Mouse (Mus musculus) CH12.LX (cell line): ENCODE results near the gene Pan3. TPM values are rescaled to one million over a fixed set of nuclear protein-coding genes. Genes with fewer than 3 reads are reported as not detected.

Source experiments
- DNase-seq: peaks from one replicate; pipeline ENCODE4 v3.0.0-alpha.2; 2013; ENCODE audit errors: extremely low read depth
- H3K27ac ChIP-seq: 2 replicates; pipeline ENCODE4 v1.5.1; 2012; ENCODE audit warnings: low read depth, mild to moderate bottlenecking, control low read depth, moderate library complexity; ENCODE audit not compliant: insufficient read depth
- H3K27me3 ChIP-seq: replicated peaks from 2 replicates; pipeline ENCODE3; 2012; ENCODE audit warnings: inconsistent platforms
- H3K36me3 ChIP-seq, 2 experiments: replicated peaks in 1 of 2; 2 replicates each; pipeline versions ENCODE3 to v1.6.1; 2012; ENCODE audit warnings: inconsistent platforms in 1 of 2, low read length in 1 of 2, mild to moderate bottlenecking in 1 of 2, mixed read lengths in 1 of 2, moderate library complexity in 1 of 2; ENCODE audit not compliant: control insufficient read depth in 1 of 2, insufficient read depth in 1 of 2
- H3K4me1 ChIP-seq, 2 experiments: 2 replicates each; pipeline ENCODE4 v1.6.1; 2012; ENCODE audit warnings: inconsistent platforms in 1 of 2, moderate library complexity in 1 of 2; ENCODE audit not compliant: insufficient read depth in 2 of 2, control insufficient read depth in 1 of 2
- H3K4me2 ChIP-seq: 2 replicates; pipeline ENCODE4 v1.6.1; 2012; ENCODE audit warnings: low read depth, mild to moderate bottlenecking, control low read depth; ENCODE audit not compliant: poor library complexity, insufficient read depth, severe bottlenecking
- H3K4me3 ChIP-seq, 3 experiments: fragments of 150-350 bp in 1 of 3; sonication (generic) in 1 of 3; replicated peaks in 1 of 3; 2 replicates each; pipeline versions ENCODE3 to v1.5.1; 2011 to 2012; ENCODE audit warnings: low read depth in 2 of 3, low read length in 2 of 3, mild to moderate bottlenecking in 2 of 3, moderate library complexity in 2 of 3, control low read depth in 1 of 3, improper control_type of control experiment in 1 of 3, inconsistent platforms in 1 of 3, mixed read lengths in 1 of 3; ENCODE audit not compliant: poor library complexity in 1 of 3
- H3K79me2 ChIP-seq: replicated peaks from 2 replicates; pipeline ENCODE4 v1.6.1; 2012; ENCODE audit warnings: mild to moderate bottlenecking, moderate library complexity; ENCODE audit not compliant: control insufficient read depth, poor library complexity, insufficient read depth, severe bottlenecking; ENCODE audit errors: extremely low read depth
- H3K9ac ChIP-seq: 2 replicates; pipeline ENCODE4 v1.6.1; 2012; ENCODE audit warnings: low read depth, mild to moderate bottlenecking, control low read depth, moderate library complexity; ENCODE audit not compliant: insufficient read depth
- H3K9me3 ChIP-seq: replicated peaks from 2 replicates; pipeline ENCODE3; 2012; ENCODE audit warnings: low read length, inconsistent platforms, mixed read lengths
- CHD1 ChIP-seq: IDR thresholded peaks from 2 replicates; pipeline ENCODE4 v1.6.1; 2012; ENCODE audit warnings: low read depth, low read length, improper control_type of control experiment, inconsistent platforms
- CHD2 ChIP-seq: IDR thresholded peaks from 2 replicates; pipeline ENCODE4 v1.6.1; 2011; ENCODE audit warnings: low read length, improper control_type of control experiment
- ELF1 ChIP-seq: IDR thresholded peaks from 2 replicates; pipeline ENCODE4 v1.6.1; 2014; ENCODE audit warnings: low read depth, mild to moderate bottlenecking, inconsistent platforms, low read length, improper control_type of control experiment
- EP300 ChIP-seq: IDR thresholded peaks from 2 replicates; pipeline ENCODE4 v1.6.1; 2011; ENCODE audit warnings: low read length, improper control_type of control experiment
- GABPA ChIP-seq: IDR thresholded peaks from 2 replicates; pipeline ENCODE4 v1.6.1; 2012; ENCODE audit warnings: low read depth, low read length, improper control_type of control experiment, inconsistent platforms; ENCODE audit not compliant: insufficient replicate concordance
- HCFC1 ChIP-seq: IDR thresholded peaks from 2 replicates; pipeline ENCODE4 v1.6.1; 2012; ENCODE audit warnings: low read depth, mild to moderate bottlenecking, inconsistent platforms, low read length, improper control_type of control experiment
- JUND ChIP-seq: conservative IDR thresholded peaks from 2 replicates; pipeline ENCODE4 v1.6.1; 2011; ENCODE audit warnings: low read depth, low read length, improper control_type of control experiment
- KAT2A ChIP-seq: IDR thresholded peaks from 2 replicates; pipeline ENCODE4 v1.6.1; 2012; ENCODE audit warnings: low read length, improper control_type of control experiment, inconsistent platforms; ENCODE audit not compliant: insufficient replicate concordance
- MAFK ChIP-seq: IDR thresholded peaks from 2 replicates; pipeline ENCODE4 v1.6.1; 2011; ENCODE audit warnings: low read length, improper control_type of control experiment; ENCODE audit not compliant: insufficient replicate concordance
- MAZ ChIP-seq: IDR thresholded peaks from 2 replicates; pipeline ENCODE4 v1.6.1; 2012; ENCODE audit warnings: low read depth, mild to moderate bottlenecking, inconsistent platforms, low read length, improper control_type of control experiment, moderate library complexity
- MEF2A ChIP-seq: IDR thresholded peaks from 2 replicates; pipeline ENCODE4 v1.6.1; 2014; ENCODE audit warnings: low read depth, mild to moderate bottlenecking, inconsistent platforms, low read length, improper control_type of control experiment, borderline replicate concordance
- MYC ChIP-seq: IDR thresholded peaks from 2 replicates; pipeline ENCODE4 v1.6.1; 2011; ENCODE audit warnings: low read depth, mild to moderate bottlenecking, improper control_type of control experiment, low read length
- NELFE ChIP-seq: IDR thresholded peaks from 2 replicates; pipeline ENCODE4 v1.6.1; 2011; ENCODE audit warnings: low read depth, low read length, improper control_type of control experiment
- NRF1 ChIP-seq: IDR thresholded peaks from 2 replicates; pipeline ENCODE4 v1.6.1; 2014; ENCODE audit warnings: low read depth, mild to moderate bottlenecking, inconsistent platforms, low read length, improper control_type of control experiment, moderate library complexity
- PAX5 ChIP-seq: IDR thresholded peaks from 2 replicates; pipeline ENCODE4 v1.6.1; 2012; ENCODE audit warnings: low read length, inconsistent platforms, mixed read lengths
- POLR2A ChIP-seq: IDR thresholded peaks from 2 replicates; pipeline ENCODE4 v1.6.1; 2011; ENCODE audit warnings: low read depth, mild to moderate bottlenecking, improper control_type of control experiment, low read length
- RCOR1 ChIP-seq: conservative IDR thresholded peaks from 2 replicates; pipeline ENCODE4 v1.6.1; 2012; ENCODE audit warnings: low read depth, mild to moderate bottlenecking, inconsistent platforms, low read length, improper control_type of control experiment
- SMC3 ChIP-seq: IDR thresholded peaks from 2 replicates; pipeline ENCODE4 v1.6.1; 2011; ENCODE audit warnings: low read depth, low read length, improper control_type of control experiment
- TBP ChIP-seq: conservative IDR thresholded peaks from 2 replicates; pipeline ENCODE4 v1.6.1; 2011; ENCODE audit warnings: low read depth, low read length, improper control_type of control experiment
- ZMIZ1 ChIP-seq: IDR thresholded peaks from 2 replicates; pipeline ENCODE4 v1.6.1; 2012; ENCODE audit warnings: low read depth, mild to moderate bottlenecking, inconsistent platforms, low read length, improper control_type of control experiment
- dilution Hi-C: fragments of 300-500 bp; cut with MboI; formaldehyde crosslinking; loops from 2 replicates; pipeline ENCODE4 v1.14.3; 2020; ENCODE audit warnings: low sequenced_read_pairs; ENCODE audit not compliant: extremely low pct_unique_long_range_greater_than_20kb, extremely low pct_ligation_motif_present
- in situ Hi-C: fragments of 300-500 bp; cut with MboI; formaldehyde crosslinking; loops from 3 replicates; pipeline ENCODE4 v1.14.3; 2019; ENCODE audit warnings: low sequenced_read_pairs, low pct_ligation_motif_present, low pct_unique_long_range_greater_than_20kb, mixed read lengths
- polyA plus RNA-seq: library from polyadenylated mRNA; unstranded; fragments of >175 nt; gene quantifications from 2 replicates; pipeline ENCODE4 v1.2.1, GENCODE M21; 2012; ENCODE audit warnings: low read depth; ENCODE audit not compliant: insufficient read length
- total RNA-seq, 2 experiments: library from RNA; depleted of rRNA; stranded (reverse); fragments of 300-350 nt in 1 of 2; fragments of >200 nt in 1 of 2; gene quantifications; 2 replicates each; pipeline ENCODE4 v1.2.3; 2012 to 2014

Gene Pan3
- total and polyA plus RNA-seq, 3 experiments, result 37.6 to 43.5 (median 40.2) TPM

DNA sequence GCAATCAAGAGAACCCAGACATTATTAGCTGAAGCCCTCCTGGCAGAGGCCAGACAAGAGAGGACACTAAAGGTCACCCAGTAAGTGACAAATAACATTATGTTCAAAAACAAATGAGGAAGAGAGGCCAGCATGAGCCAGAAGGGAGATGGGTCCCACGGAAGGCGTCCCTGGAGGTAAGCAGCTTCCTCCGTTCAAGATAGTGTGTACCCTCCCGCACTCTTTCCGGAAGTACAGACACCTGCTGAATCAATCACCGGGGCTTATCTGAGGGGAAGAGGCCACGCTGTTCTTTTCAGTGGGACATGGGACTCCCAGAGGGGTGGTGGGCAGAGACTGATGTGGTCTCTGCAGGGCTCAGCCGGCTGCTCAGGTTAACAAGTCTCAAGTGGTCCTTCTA, 149.7 kb downstream of the Pan3 start:
- Histone ChIP-seq H3K27me3 (no peaks in the 10 kb centered on the region), H3K79me2 (no peaks in the 10 kb centered on the region), H3K4me1 (no peaks in the 10 kb centered on the region), H3K36me3 (no peaks in the 10 kb centered on the region), H3K4me2 (no peak overlapping the region), H3K9ac (no peak overlapping the region), H3K27ac (no peak overlapping the region), H3K4me3 (no peak overlapping the region), H3K9me3 (peaks cover 3% of the 10 kb centered on the region)
- TF ChIP-seq CHD2, result no peak
- TF ChIP-seq ZMIZ1, result no peak
- TF ChIP-seq POLR2A, result no peak
- TF ChIP-seq HCFC1, result no peak
- no peak for TF ChIP-seq MAZ
- DNase-seq, result no peak
- dilution Hi-C loops (no loop called here), in situ Hi-C loops (loop anchor here (10.0 kb wide), 1 partner anchor 265 kb away; no protein-coding TSS in a partner anchor)

GRCm38 (mm10) chr5:147580181-147580580, 150.2 kb downstream of the Pan3 start:
- no peak overlapping the region for H3K9ac ChIP-seq
- no peak for DNase-seq
- H3K36me3 ChIP-seq, result no peaks in the 10 kb centered on the region
- no peaks in the 10 kb centered on the region for H3K4me1 ChIP-seq
- in situ Hi-C loops, result loop anchor here (10.0 kb wide), 1 partner anchor 265 kb away; no protein-coding TSS in a partner anchor
- no peak overlapping the region for H3K27ac ChIP-seq
- dilution Hi-C loops, result no loop called here
- H3K4me2 ChIP-seq, result no peak overlapping the region
- peaks cover 3% of the 10 kb centered on the region for H3K9me3 ChIP-seq
- H3K27me3 ChIP-seq, result no peaks in the 10 kb centered on the region
- H3K4me3 ChIP-seq, result no peak overlapping the region
- TF ChIP-seq CHD1, result no peak
- TF ChIP-seq KAT2A, result no peak
- TF ChIP-seq JUND, result no peak
- no peak for TF ChIP-seq PAX5
- TF ChIP-seq SMC3, result no peak
- no peak for TF ChIP-seq RCOR1
- TF ChIP-seq MEF2A, result no peak
- no peak for TF ChIP-seq ZMIZ1
- no peak for TF ChIP-seq TBP
- no peak for TF ChIP-seq ELF1
- no peak for TF ChIP-seq POLR2A
- TF ChIP-seq MAFK, result no peak
- TF ChIP-seq MAZ, result no peak
- no peak for TF ChIP-seq EP300
- no peak for TF ChIP-seq GABPA
- TF ChIP-seq MYC, result no peak
- no peak for TF ChIP-seq NRF1
- TF ChIP-seq NELFE, result no peak
- H3K79me2 ChIP-seq, result no peaks in the 10 kb centered on the region
